Comparison of ENCODE assay signal across 19 mouse cellular contexts in genomic region chr17:51162366-51162765, GRCm38 (mm10). TPM values are rescaled to one million over a fixed set of nuclear protein-coding genes. Genes with fewer than 3 reads are reported as not detected.
DNase-seq lines count a peak whose midpoint lies in the region; ATAC-seq and TF ChIP-seq lines count a peak whose summit lies in the region.
"Had no signal": no experiment of that assay in that cellular context is flagged by ENCODE, and none has a peak within 500 bp of the region (broad histone marks: within the 10 kb centered on the region; RNA-seq: fewer than 3 reads in every experiment).

No protein-coding gene starts in this region.

- H3K4me1 ChIP-seq in kidney, adult 2 months (ENCODE audit: control insufficient read depth, insufficient read depth, low read length) = no peaks in the 10 kb centered on the region; the same call in 1 of the 2 replicates
- H3K4me1 ChIP-seq in liver, adult 2 months (ENCODE audit: control insufficient read depth, insufficient read depth, low read length) = peaks cover 2% of the 10 kb centered on the region; the same call in 1 of the 2 replicates
- H3K4me1 ChIP-seq in liver, embryonic 11.5 days (replicated peaks; ENCODE audit: control insufficient read depth, insufficient read depth, low read length) = no peaks in the 10 kb centered on the region
- no peaks in the 10 kb centered on the region for H3K4me1 ChIP-seq in midbrain, embryonic 14.5 days (ENCODE audit: control insufficient read depth, insufficient read depth, low read length)
- H3K4me1 ChIP-seq: embryonic facial prominence, embryonic 12.5 days; forebrain, embryonic 15.5 days; heart, embryonic 13.5 days; hindbrain, embryonic 15.5 days had no signal

- no peak for TF ChIP-seq POLR2A in kidney, adult 2 months (IDR thresholded peaks at IDR 0.05; ENCODE audit: low read depth, low read length)
- no peak for TF ChIP-seq POLR2A in liver, adult 2 months (IDR thresholded peaks at IDR 0.05; ENCODE audit: extremely low read depth, insufficient read depth, low read length)

- H3K79me2 ChIP-seq in liver, adult 2 months (ENCODE audit: control insufficient read depth, insufficient read depth, low read length) = peaks cover 11% of the 10 kb centered on the region; the same call in 1 of the 2 replicates

- no peak overlapping the region for H3K27ac ChIP-seq in kidney, adult 2 months (ENCODE audit: insufficient read depth, low read depth, low read length)
- no peak overlapping the region for H3K27ac ChIP-seq in liver, adult 2 months (replicated peaks; ENCODE audit: insufficient read depth, low read depth, low read length)
- H3K27ac ChIP-seq in liver, embryonic 11.5 days (ENCODE audit: low read depth, low read length) = no peak overlapping the region
- H3K27ac ChIP-seq in midbrain, embryonic 14.5 days (replicated peaks; ENCODE audit: low read depth, low read length) = no peak overlapping the region
- H3K27ac ChIP-seq: embryonic facial prominence, embryonic 12.5 days; forebrain, embryonic 15.5 days; heart, embryonic 13.5 days; hindbrain, embryonic 15.5 days had no signal

- no peak for TF ChIP-seq CTCF in kidney, adult 2 months (conservative IDR thresholded peaks at IDR 0.05; ENCODE audit: insufficient read depth, insufficient read length, low read depth, low read length)
- no peak for TF ChIP-seq CTCF in liver, adult 2 months (IDR thresholded peaks at IDR 0.05; ENCODE audit: low read depth, low read length)

- H3K4me2 ChIP-seq in liver, embryonic 11.5 days = no peak overlapping the region
- H3K4me2 ChIP-seq in midbrain, embryonic 14.5 days (ENCODE audit: low read length) = no peak overlapping the region
- H3K4me2 ChIP-seq: embryonic facial prominence, embryonic 12.5 days; forebrain, embryonic 15.5 days; heart, embryonic 13.5 days; hindbrain, embryonic 15.5 days had no signal

- no peak overlapping the region for H3K9ac ChIP-seq in liver, adult 2 months (ENCODE audit: low read depth, low read length)
- H3K9ac ChIP-seq in liver, embryonic 11.5 days (ENCODE audit: low read depth, low read length) = no peak overlapping the region
- H3K9ac ChIP-seq in midbrain, embryonic 14.5 days (replicated peaks; ENCODE audit: low read length) = no peak overlapping the region
- H3K9ac ChIP-seq: embryonic facial prominence, embryonic 12.5 days; forebrain, embryonic 15.5 days; heart, embryonic 13.5 days; hindbrain, embryonic 15.5 days had no signal

- H3K4me3 ChIP-seq in kidney, adult 2 months (ENCODE audit: insufficient read depth, low read depth, low read length) = no peak overlapping the region
- H3K4me3 ChIP-seq in liver, adult 2 months (ENCODE audit: insufficient read depth, low read depth, low read length) = no peak overlapping the region
- no peak overlapping the region for H3K4me3 ChIP-seq in liver, embryonic 11.5 days (ENCODE audit: low read depth, low read length)
- no peak overlapping the region for H3K4me3 ChIP-seq in midbrain, embryonic 14.5 days (replicated peaks; ENCODE audit: low read depth, low read length)
- H3K4me3 ChIP-seq: embryonic facial prominence, embryonic 12.5 days; forebrain, embryonic 15.5 days; heart, embryonic 13.5 days; hindbrain, embryonic 15.5 days had no signal

- DNase-seq in kidney, adult 2 months = peak; percentile 53
- no peak for DNase-seq in kidney, postnatal 14 days
- DNase-seq in liver, adult 2 months (ENCODE audit: extremely low read depth, low read depth, low spot score) = peak; percentile 46
- no peak for DNase-seq in liver, embryonic 11.5 days (ENCODE audit: low spot score)
- peak; percentile 36 for DNase-seq in adipocyte (ENCODE audit: low spot score)
- DNase-seq in midbrain, embryonic 14.5 days = no peak
- DNase-seq: adrenal gland, adult 2 months; B cell, adult 2 months; cerebellum, adult 11-12 months; gastrocnemius, postnatal 36 days; heart, adult 11 months; heart, postnatal 36 days had no signal

- H3K36me3 ChIP-seq in kidney, adult 2 months (ENCODE audit: control insufficient read depth, insufficient read depth, low read length) = no peaks in the 10 kb centered on the region
- H3K36me3 ChIP-seq in liver, adult 2 months (ENCODE audit: control insufficient read depth, insufficient read depth, low read length) = no peaks in the 10 kb centered on the region
- H3K36me3 ChIP-seq in liver, embryonic 11.5 days (ENCODE audit: control insufficient read depth, insufficient read depth, low read length) = no peaks in the 10 kb centered on the region
- no peaks in the 10 kb centered on the region for H3K36me3 ChIP-seq in midbrain, embryonic 14.5 days (ENCODE audit: control insufficient read depth, insufficient read depth, low read length)
- H3K36me3 ChIP-seq: embryonic facial prominence, embryonic 12.5 days; forebrain, embryonic 15.5 days; heart, embryonic 13.5 days; hindbrain, embryonic 15.5 days had no signal

- no peak for ATAC-seq in liver, embryonic 11.5 days (replicated peaks; ENCODE audit: low FRiP score)
- no peak for ATAC-seq in midbrain, embryonic 14.5 days (ENCODE audit: low FRiP score, low TSS enrichment)
- ATAC-seq: activated CD4-positive, CD25-positive, alpha-beta regulatory T cell, adult 4 months; CD4-positive, CD25-positive, alpha-beta regulatory T cell, adult 4 months; forebrain, embryonic 15.5 days had no signal

- H3K27me3 ChIP-seq in kidney, adult 2 months (replicated peaks; ENCODE audit: control insufficient read depth, insufficient read depth, low read length) = no peaks in the 10 kb centered on the region
- H3K27me3 ChIP-seq in liver, adult 2 months (ENCODE audit: control insufficient read depth, insufficient read depth, low read length) = no peaks in the 10 kb centered on the region
- no peaks in the 10 kb centered on the region for H3K27me3 ChIP-seq in liver, embryonic 11.5 days (replicated peaks; ENCODE audit: control insufficient read depth, insufficient read depth, low read length)
- no peaks in the 10 kb centered on the region for H3K27me3 ChIP-seq in midbrain, embryonic 14.5 days (ENCODE audit: control insufficient read depth, insufficient read depth, low read length)
- H3K27me3 ChIP-seq: embryonic facial prominence, embryonic 12.5 days; forebrain, embryonic 15.5 days; heart, embryonic 13.5 days; hindbrain, embryonic 15.5 days had no signal

- no peaks in the 10 kb centered on the region for H3K9me3 ChIP-seq in liver, embryonic 11.5 days (ENCODE audit: control insufficient read depth, low read length)
- H3K9me3 ChIP-seq in midbrain, embryonic 14.5 days (ENCODE audit: control insufficient read depth, low read length) = no peaks in the 10 kb centered on the region
- H3K9me3 ChIP-seq: embryonic facial prominence, embryonic 12.5 days; forebrain, embryonic 15.5 days; G1E; heart, embryonic 13.5 days; hindbrain, embryonic 15.5 days had no signal

RNA-seq across cellular contexts. Expression of gene Tbc1d5, which starts 16.8 kb away (rescaled TPM):
- polyA plus RNA-seq in kidney, adult 2 months (2012; rRNA removed) = 11.2 and 11.7 TPM in 2 replicates
- 8.9 TPM in 2 replicates for total RNA-seq in liver, adult 2 months (2014; rRNA removed)
- 5.2 TPM in 2 replicates for polyA plus RNA-seq in liver, adult 2 months (2012; rRNA removed)
- polyA plus RNA-seq in liver, embryonic 11.5 days (2014; fragmentation: Nextera tagmentation; extraction: Ambion mirVana) = 11.3 TPM in 2 replicates
- 7.2 and 8.4 TPM in 2 replicates for polyA plus RNA-seq in midbrain, embryonic 14.5 days (2014; fragmentation: Nextera tagmentation; extraction: Ambion mirVana)

Comparison
In these comparisons a context has a peak if more than half of its experiments do, and no peak if none do; other contexts are left out.
1. DNase-seq: peak in kidney, adult 2 months (single experiment), liver, adult 2 months (single experiment) and adipocyte (single experiment); none in kidney, postnatal 14 days (single experiment), liver, embryonic 11.5 days (single experiment) and midbrain, embryonic 14.5 days (single experiment).